Mouse (Mus musculus) left cerebral cortex, adult 9 months (tissue): Measurements from ENCODE around the gene Polr1c.

Experiments used
- DNase-seq, 2 experiments: peaks; one replicate each; pipeline ENCODE4 v3.0.0; 2022; ENCODE audit warnings: low spot score in 2 of 2

Gene Polr1c

DNA sequence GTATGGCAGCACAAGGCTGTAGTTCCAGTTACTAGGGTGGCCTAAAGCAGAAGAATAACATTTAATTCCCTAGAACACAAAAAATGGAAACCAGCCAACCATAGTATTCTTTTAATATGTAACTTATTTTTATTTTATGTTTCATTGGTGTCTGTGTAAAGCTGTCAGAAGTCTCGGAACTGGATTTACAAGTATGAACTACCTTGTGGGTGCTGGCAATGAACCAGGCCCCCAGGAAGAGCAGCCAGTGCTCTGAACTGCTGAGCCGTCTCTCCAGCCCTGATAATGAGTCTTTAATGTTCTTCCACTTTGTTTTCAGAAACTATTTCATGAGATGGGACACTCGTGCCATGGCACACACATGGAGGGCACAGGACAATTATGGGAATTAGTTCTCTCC, 37.3 kb downstream of the Polr1c start:
- no peak for DNase-seq

DNA sequence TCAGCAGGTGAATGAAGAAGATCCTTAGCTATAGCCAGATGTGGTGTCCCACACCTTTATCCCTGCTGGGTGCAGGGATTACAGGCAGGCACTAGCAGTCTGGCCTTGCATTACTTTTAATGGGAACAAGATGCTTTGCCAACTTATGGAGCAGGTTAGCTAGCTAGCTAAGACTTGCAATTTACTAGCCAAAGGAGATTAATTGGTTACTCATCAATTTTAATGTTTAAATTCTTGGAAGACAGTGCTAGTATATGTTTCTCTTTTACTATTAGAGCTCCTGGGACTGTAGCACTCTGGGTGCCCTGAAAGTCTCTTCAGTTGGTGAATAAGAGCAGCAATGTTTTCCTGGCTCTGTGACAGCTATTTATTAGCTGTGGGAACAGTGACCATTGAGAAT, 41.2 kb downstream of the Polr1c start:
- no peak for DNase-seq

DNA sequence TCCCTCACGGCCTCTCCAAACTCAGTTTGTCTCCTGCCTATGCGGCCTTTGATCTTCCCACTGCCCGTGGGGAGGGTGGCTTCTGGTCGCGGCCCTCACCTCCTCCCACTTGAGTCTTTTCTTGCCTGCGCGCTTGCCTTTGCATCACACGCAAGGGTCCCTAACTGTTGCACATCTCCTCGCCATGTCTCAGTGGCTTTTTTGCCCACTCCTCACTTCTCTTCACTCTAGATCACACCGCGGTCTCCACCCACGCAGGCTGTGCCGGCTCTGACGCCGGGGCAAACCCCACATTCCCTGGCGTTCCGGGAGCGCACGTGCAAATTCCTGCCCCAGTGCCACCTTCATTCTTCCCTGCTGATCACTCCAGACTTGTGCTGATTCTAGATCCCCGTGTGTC, 44.8 kb downstream of the Polr1c start:
- peak in 1 of 2 experiments; percentile 25 for DNase-seq

DNA sequence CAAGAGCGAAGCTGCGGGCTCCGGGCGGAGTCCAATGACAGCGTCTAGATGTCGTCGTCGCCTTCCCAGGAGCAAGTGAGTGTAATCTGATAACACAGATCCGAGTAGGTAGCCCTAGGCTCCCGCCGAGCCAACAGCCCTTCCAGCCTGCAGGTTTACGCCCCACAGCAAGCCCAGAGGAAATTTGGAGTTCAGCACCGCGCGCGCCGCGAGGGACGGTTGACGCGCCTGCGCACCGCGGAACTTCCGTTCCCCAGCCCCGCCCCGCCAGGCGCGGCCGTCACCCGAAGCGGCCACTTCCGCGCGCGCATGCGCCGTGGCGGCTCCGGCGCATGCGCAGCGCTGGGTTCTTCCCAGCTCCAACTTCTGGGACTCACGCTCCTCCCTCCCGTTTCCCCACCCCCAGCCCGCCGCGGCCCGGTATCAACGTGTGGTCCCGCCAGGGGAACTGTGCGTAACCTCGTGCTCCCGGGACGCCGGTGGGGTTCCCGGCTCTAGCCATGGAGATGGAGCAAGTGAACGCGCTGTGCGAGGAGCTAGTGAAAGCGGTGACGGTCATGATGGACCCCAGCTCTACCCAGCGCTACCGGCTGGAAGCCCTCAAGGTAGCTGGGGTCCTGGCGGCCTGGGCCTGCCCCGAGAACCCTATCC, 45.3 kb downstream of the Polr1c start, which contains the start of the genes Polh and Xpo5:
Polh (minus strand) TSS at position 225 of the 651 bp plus-strand sequence.
Xpo5 (plus strand) TSS at position 362 of the 651 bp plus-strand sequence.
- DNase-seq = peak; percentile 72 to 92

DNA sequence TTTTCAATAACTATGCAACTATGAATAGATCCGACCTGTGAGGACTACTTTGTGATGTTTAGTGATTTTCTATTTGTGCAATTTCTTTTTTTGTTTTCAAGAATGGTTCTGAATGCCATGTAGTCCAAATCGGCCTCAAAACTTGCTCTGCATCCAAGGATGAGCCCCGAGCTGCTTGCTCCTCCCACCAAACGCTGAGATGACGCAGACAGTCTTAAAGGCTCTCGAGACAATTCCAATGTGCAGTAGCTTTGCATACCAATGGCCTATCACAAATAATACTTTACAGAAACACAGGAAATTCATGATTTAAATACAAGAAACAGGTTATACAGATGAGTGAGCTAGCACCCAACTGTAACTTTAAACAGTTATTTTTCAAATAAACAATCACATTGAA, 46.7 kb downstream of the Polr1c start:
- no peak for DNase-seq
